Mouse (Mus musculus): ENCODE data around the gene Grasp.

- TF ChIP-seq CTCF (IDR thresholded peaks at IDR 0.05; ENCODE audit: low read depth, low read length) (no peak), POLR2AphosphoS5 (IDR thresholded peaks at IDR 0.05; ENCODE audit: insufficient replicate concordance, low read depth, low read length) (no peak), GATA1 (IDR thresholded peaks at IDR 0.05; ENCODE audit: borderline replicate concordance, low read length) (no peak), GATA2 (IDR thresholded peaks at IDR 0.05; ENCODE audit: borderline replicate concordance, low read depth, low read length) (no peak), TAL1 (conservative IDR thresholded peaks at IDR 0.05; ENCODE audit: low read depth, low read length) (no peak)
Measured at GRCm38 (mm10) chr15:101223596-101223995, 392 bp upstream of the Grasp start.
